18 mouse cellular contexts compared by ENCODE assay signal in genomic region chr8:77828079-77828478, GRCm38 (mm10).
A peak's percentile ranks its signal among the peaks of the same experiment; 100 is the strongest.
DNase-seq lines count a peak whose midpoint lies in the region; ATAC-seq and TF ChIP-seq lines count a peak whose summit lies in the region.
"Had no signal": no experiment of that assay in that cellular context is flagged by ENCODE, and none has a peak within 500 bp of the region (broad histone marks: within the 10 kb centered on the region; RNA-seq: fewer than 3 reads in every experiment).

No protein-coding gene starts in this region.

- WGBS in lung, embryonic 16.5 days: 56% methylated on average over 7 of the region's 7 CpGs
- 69% methylated on average over 7 of the region's 7 CpGs for WGBS in lung, adult 2 months
- WGBS in embryonic facial prominence, embryonic 12.5 days: 15% methylated on average over 7 of the region's 7 CpGs
- WGBS in limb, embryonic 13.5 days: 24% methylated on average over 7 of the region's 7 CpGs
- WGBS in midbrain, embryonic 15.5 days: 10% methylated on average over 7 of the region's 7 CpGs
- WGBS in liver, postnatal 0 days (ENCODE audit: insufficient replicate concordance): 70% methylated on average over 7 of the region's 7 CpGs

- H3K36me3 ChIP-seq in lung, embryonic 16.5 days (ENCODE audit: control insufficient read depth, insufficient read depth, low read length): no peaks in the 10 kb centered on the region
- H3K36me3 ChIP-seq in embryonic facial prominence, embryonic 12.5 days: no peaks in the 10 kb centered on the region
- H3K36me3 ChIP-seq in limb, embryonic 13.5 days: no peaks in the 10 kb centered on the region
- H3K36me3 ChIP-seq in midbrain, embryonic 15.5 days (replicated peaks): no peaks in the 10 kb centered on the region
- no peaks in the 10 kb centered on the region for H3K36me3 ChIP-seq in liver, postnatal 0 days (replicated peaks; ENCODE audit: insufficient read depth, low read length)
- H3K36me3 ChIP-seq: heart, embryonic 13.5 days; liver, embryonic 13.5 days had no signal

- no peaks in the 10 kb centered on the region for H3K27me3 ChIP-seq in lung, embryonic 16.5 days (ENCODE audit: control insufficient read depth, insufficient read depth, low read depth, low read length)
- no peaks in the 10 kb centered on the region for H3K27me3 ChIP-seq in embryonic facial prominence, embryonic 12.5 days
- H3K27me3 ChIP-seq in limb, embryonic 13.5 days: no peaks in the 10 kb centered on the region
- H3K27me3 ChIP-seq in midbrain, embryonic 15.5 days (replicated peaks): no peaks in the 10 kb centered on the region
- H3K27me3 ChIP-seq in liver, postnatal 0 days (ENCODE audit: insufficient read depth, low read length): no peaks in the 10 kb centered on the region
- H3K27me3 ChIP-seq: heart, embryonic 13.5 days; liver, embryonic 13.5 days had no signal

- no peak for TF ChIP-seq POLR2A in lung, adult 2 months (IDR thresholded peaks at IDR 0.05; ENCODE audit: borderline replicate concordance, extremely low read depth, low read depth, low read length)

- H3K4me3 ChIP-seq in lung, embryonic 16.5 days (ENCODE audit: low read length): no peak overlapping the region
- H3K4me3 ChIP-seq in lung, adult 2 months (replicated peaks; ENCODE audit: extremely low read depth, low read depth, low read length): no peak overlapping the region
- H3K4me3 ChIP-seq in embryonic facial prominence, embryonic 12.5 days: no peak overlapping the region
- H3K4me3 ChIP-seq in limb, embryonic 13.5 days: no peak overlapping the region
- H3K4me3 ChIP-seq in midbrain, embryonic 15.5 days: no peak overlapping the region
- no peak overlapping the region for H3K4me3 ChIP-seq in liver, postnatal 0 days (ENCODE audit: low read depth, low read length)
- H3K4me3 ChIP-seq: heart, embryonic 13.5 days; layer of hippocampus, adult 2 months; liver, embryonic 13.5 days had no signal

- H3K9me3 ChIP-seq in lung, embryonic 16.5 days (ENCODE audit: control insufficient read depth, low read length): no peaks in the 10 kb centered on the region
- no peaks in the 10 kb centered on the region for H3K9me3 ChIP-seq in embryonic facial prominence, embryonic 12.5 days
- H3K9me3 ChIP-seq in limb, embryonic 13.5 days: no peaks in the 10 kb centered on the region
- H3K9me3 ChIP-seq in midbrain, embryonic 15.5 days: no peaks in the 10 kb centered on the region
- H3K9me3 ChIP-seq in liver, postnatal 0 days (ENCODE audit: low read length): no peaks in the 10 kb centered on the region
- H3K9me3 ChIP-seq: heart, embryonic 13.5 days; liver, embryonic 13.5 days had no signal

- no peak for TF ChIP-seq EP300 in liver, postnatal 0 days (IDR thresholded peaks at IDR 0.05; ENCODE audit: low read depth)

- H3K9ac ChIP-seq in lung, embryonic 16.5 days (ENCODE audit: low read length): no peak overlapping the region
- H3K9ac ChIP-seq in embryonic facial prominence, embryonic 12.5 days: no peak overlapping the region
- H3K9ac ChIP-seq in limb, embryonic 13.5 days: no peak overlapping the region
- no peak overlapping the region for H3K9ac ChIP-seq in midbrain, embryonic 15.5 days
- no peak overlapping the region for H3K9ac ChIP-seq in liver, postnatal 0 days (replicated peaks)
- H3K9ac ChIP-seq: heart, embryonic 13.5 days; liver, embryonic 13.5 days had no signal

- H3K4me2 ChIP-seq in lung, embryonic 16.5 days (ENCODE audit: low read depth, low read length): no peak overlapping the region
- no peak overlapping the region for H3K4me2 ChIP-seq in embryonic facial prominence, embryonic 12.5 days (replicated peaks)
- H3K4me2 ChIP-seq in limb, embryonic 13.5 days (replicated peaks): no peak overlapping the region
- H3K4me2 ChIP-seq in midbrain, embryonic 15.5 days: no peak overlapping the region
- no peak overlapping the region for H3K4me2 ChIP-seq in liver, postnatal 0 days (ENCODE audit: low read depth, low read length)
- H3K4me2 ChIP-seq: heart, embryonic 13.5 days; liver, embryonic 13.5 days had no signal

- DNase-seq in lung, adult 2 months: no peak
- DNase-seq in liver, postnatal 0 days: no peak
- DNase-seq in adrenal gland, adult 2 months: no peak
- DNase-seq in heart, adult 9 months (ENCODE audit: low spot score in 2 of 2): no peak
- DNase-seq: cerebellum, adult 9-11 months; heart, adult 11 months; heart, postnatal 36 days; kidney, adult 18-20 months; kidney, postnatal 10 days; liver, embryonic 13.5 days; thymus, postnatal 4 days had no signal

- 0 out of 2 replicates have a peak overlapping the region, but pooled peaks have one; percentile 13 for H3K27ac ChIP-seq in lung, embryonic 16.5 days (ENCODE audit: low read length)
- peak overlapping the region; percentile 94 for H3K27ac ChIP-seq in embryonic facial prominence, embryonic 12.5 days
- H3K27ac ChIP-seq in limb, embryonic 13.5 days: peak overlapping the region; percentile 52; the same call in 1 of the 2 replicates
- H3K27ac ChIP-seq in midbrain, embryonic 15.5 days: no peak overlapping the region
- H3K27ac ChIP-seq in liver, postnatal 0 days (ENCODE audit: low read depth): no peak overlapping the region
- H3K27ac ChIP-seq: heart, embryonic 13.5 days; layer of hippocampus, adult 2 months; liver, embryonic 13.5 days had no signal

- peaks cover 2% of the 10 kb centered on the region for H3K4me1 ChIP-seq in lung, embryonic 16.5 days (replicated peaks; ENCODE audit: control insufficient read depth, insufficient read depth, low read length)
- no peaks in the 10 kb centered on the region; the same call in 1 of the 2 replicates for H3K4me1 ChIP-seq in lung, adult 2 months (ENCODE audit: control insufficient read depth, insufficient read depth, low read length)
- H3K4me1 ChIP-seq in embryonic facial prominence, embryonic 12.5 days: peaks cover 32% of the 10 kb centered on the region
- peaks cover 57% of the 10 kb centered on the region for H3K4me1 ChIP-seq in limb, embryonic 13.5 days
- H3K4me1 ChIP-seq in midbrain, embryonic 15.5 days: peaks cover 2% of the 10 kb centered on the region; the same call in 1 of the 2 replicates
- H3K4me1 ChIP-seq in liver, postnatal 0 days (ENCODE audit: insufficient read depth): no peaks in the 10 kb centered on the region
- H3K4me1 ChIP-seq: liver, embryonic 13.5 days had no signal

- no peak for TF ChIP-seq CTCF in lung, adult 2 months (IDR thresholded peaks at IDR 0.05; ENCODE audit: insufficient read depth, low read length)
- no peak for TF ChIP-seq CTCF in liver, postnatal 0 days (IDR thresholded peaks at IDR 0.05; ENCODE audit: low read depth)

- no peak for ATAC-seq in lung, embryonic 16.5 days (ENCODE audit: low read depth)
- ATAC-seq in embryonic facial prominence, embryonic 12.5 days (ENCODE audit: insufficient number of reproducible peaks, insufficient read depth, low FRiP score, low TSS enrichment): no peak
- ATAC-seq in limb, embryonic 13.5 days (ENCODE audit: low FRiP score, low read depth): no peak
- ATAC-seq in midbrain, embryonic 15.5 days (replicated peaks): peak; percentile 50; the same call in 1 of the 2 replicates
- ATAC-seq in liver, postnatal 0 days: no peak
- ATAC-seq: lung, postnatal 0 days had no signal

Comparison
In these comparisons a context has a peak if more than half of its experiments do, and no peak if none do; other contexts are left out.
1. H3K27ac ChIP-seq: peak in lung, embryonic 16.5 days (single experiment), embryonic facial prominence, embryonic 12.5 days (single experiment) and limb, embryonic 13.5 days (single experiment); none in midbrain, embryonic 15.5 days (single experiment) and liver, postnatal 0 days (single experiment).